Mouse (Mus musculus) testis, postnatal 10 days (tissue): Measurements from ENCODE around the gene Tmx4.

ENCODE experiments used
- DNase-seq: peaks from one replicate; pipeline ENCODE4 v3.0.0; 2021; ENCODE audit warnings: low spot score

Gene Tmx4

GRCm38 (mm10) chr2:134554221-134554727, 89.7 kb downstream of the Tmx4 start, which contains the start of gene Hao1:
Gene Hao1 (minus strand): TSS chr2:134554368.
- no peak for DNase-seq

DNA sequence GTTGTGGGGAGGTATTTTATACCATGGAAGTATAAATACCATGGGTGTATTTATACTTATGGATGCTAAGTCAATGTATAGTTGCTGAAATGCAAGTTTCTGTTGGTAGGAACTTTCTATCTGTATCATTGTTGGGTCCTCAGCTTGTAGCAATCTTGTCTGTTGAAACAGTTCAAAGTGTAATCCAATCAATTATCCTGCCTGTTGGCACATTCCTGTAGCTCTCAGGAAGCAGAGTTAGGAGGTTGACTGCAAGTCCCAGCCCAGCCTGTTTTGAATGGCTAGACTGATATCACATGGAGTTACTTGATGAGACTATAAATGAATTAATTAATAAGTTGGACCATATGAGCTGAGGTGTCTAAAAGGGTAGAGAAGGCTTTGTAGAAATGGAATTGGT, 91.6 kb downstream of the Tmx4 start:
- DNase-seq: no peak

DNA sequence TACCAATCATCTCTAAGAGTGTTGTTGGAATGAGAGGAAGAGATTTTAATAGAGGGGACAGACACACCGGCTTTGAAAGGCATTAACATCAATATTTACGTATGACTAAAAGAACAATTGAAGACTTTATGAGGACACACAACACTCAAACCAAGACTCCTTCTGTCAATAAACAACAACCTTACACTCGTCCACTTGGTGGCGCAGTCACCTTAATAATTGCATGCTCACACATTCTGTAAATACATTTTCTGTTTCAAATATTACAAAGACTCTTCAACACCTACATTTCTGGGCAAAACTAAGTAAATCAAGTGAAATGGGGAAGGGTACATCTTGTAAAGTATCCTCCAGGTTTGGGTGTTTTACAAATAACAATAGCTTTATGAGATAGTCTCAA, 94.2 kb downstream of the Tmx4 start:
- DNase-seq: peak; percentile 72

GRCm38 (mm10) chr2:134545116-134545515, 98.8 kb downstream of the Tmx4 start:
- DNase-seq: no peak

- DNase-seq: no peak
These were observed 99.5 kb downstream of the Tmx4 start for GRCm38 (mm10) chr2:134544321-134545065.
